17 mouse cellular contexts compared by ENCODE assay signal in the genomic region with DNA sequence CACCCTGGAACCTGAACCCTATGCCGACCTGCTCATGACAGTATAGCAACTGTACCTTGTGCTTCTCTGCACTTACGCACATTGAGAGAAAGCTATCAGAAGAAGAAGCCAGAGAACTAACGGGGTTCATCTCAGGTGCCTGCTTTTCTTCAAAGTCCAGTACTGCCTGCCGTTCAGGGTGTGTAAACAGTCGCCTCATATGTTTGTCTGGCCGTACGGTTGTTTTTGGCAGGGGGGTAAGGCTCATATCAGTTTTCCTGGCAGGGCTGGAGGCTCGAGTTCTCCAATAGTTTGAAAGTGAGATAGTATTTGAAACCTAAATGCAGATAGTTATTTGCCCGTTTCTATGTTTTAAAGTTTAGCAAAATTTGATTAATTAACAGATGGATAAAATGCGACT.
"Had no signal": no experiment of that assay in that cellular context is flagged by ENCODE, and none has a peak within 500 bp of the region (broad histone marks: within the 10 kb centered on the region; RNA-seq: fewer than 3 reads in every experiment).

No protein-coding gene starts in this region.

- H3K4me2 ChIP-seq: kidney, embryonic 15.5 days; liver, embryonic 13.5 days; lung, embryonic 15.5 days; midbrain, embryonic 11.5 days had no signal

- H3K27ac ChIP-seq: kidney, embryonic 15.5 days; left cerebral cortex, adult 2 months; liver, embryonic 13.5 days; lung, embryonic 15.5 days; stomach, postnatal 0 days had no signal

- DNase-seq: kidney, adult 11 months; kidney, adult 8-10 months; kidney, postnatal 10 days; kidney, postnatal 36 days; layer of hippocampus, postnatal 36 days; liver, embryonic 13.5 days; lung, postnatal 14 days; lung, postnatal 4 days; midbrain, embryonic 14.5 days; thymus, adult 2 months; thymus, postnatal 14 days; thymus, postnatal 4 days had no signal

- H3K9ac ChIP-seq: kidney, embryonic 15.5 days; liver, embryonic 13.5 days; lung, embryonic 15.5 days had no signal

- H3K27me3 ChIP-seq: kidney, embryonic 15.5 days; liver, embryonic 13.5 days; lung, embryonic 15.5 days had no signal

- H3K36me3 ChIP-seq: kidney, embryonic 15.5 days; liver, embryonic 13.5 days; lung, embryonic 15.5 days had no signal

- H3K4me3 ChIP-seq: kidney, embryonic 15.5 days; left cerebral cortex, adult 2 months; liver, embryonic 13.5 days; lung, embryonic 15.5 days had no signal

- H3K4me1 ChIP-seq: kidney, embryonic 15.5 days; liver, embryonic 13.5 days; lung, embryonic 15.5 days had no signal

- H3K9me3 ChIP-seq: kidney, embryonic 15.5 days; liver, embryonic 13.5 days; lung, embryonic 15.5 days had no signal
